Mouse (Mus musculus) monocyte, adult 5-6 weeks (primary cell): ENCODE results near the gene Rrnad1. TPM values are rescaled to one million over a fixed set of nuclear protein-coding genes. Genes with fewer than 3 reads are reported as not detected.
"Not testable (repeated sequence)": the region's sequence is repeated elsewhere in the genome, so short reads cannot be mapped to it uniquely, and the experiment has no call there.

ENCODE experiments used
- ATAC-seq: fragments of 153-309, 156-312 bp; replicated peaks from 2 replicates; pipeline ENCODE4 v1.8.0; 2017; ENCODE audit warnings: mild to moderate bottlenecking; ENCODE audit not compliant: low TSS enrichment, insufficient number of reproducible peaks, severe bottlenecking, poor library complexity, low FRiP score
- total RNA-seq: library from RNA; stranded (forward); fragments of 200-1000, 200-491, 200-594 nt; gene quantifications from 3 replicates; pipeline ENCODE4 v1.2.3, GENCODE M21; 2017

The Rrnad1 gene
- total RNA-seq, 1 experiment from 2014 or later: 12.9 TPM

GRCm38 (mm10) chr3:87927452-87927851, 3.1 kb downstream of the Rrnad1 start:
- ATAC-seq: no peak

GRCm38 (mm10) chr3:87924996-87925395, 5.5 kb downstream of the Rrnad1 start:
- ATAC-seq: no peak

- no peak for ATAC-seq
These were observed 10.1 kb downstream of the Rrnad1 start for GRCm38 (mm10) chr3:87920270-87920943.

GRCm38 (mm10) chr3:87919336-87920108, 11.0 kb downstream of the Rrnad1 start, which contains the start of gene Mrpl24:
Gene Mrpl24, plus strand, starts transcription at chr3:87919506.
- peak; percentile 87 for ATAC-seq

- no peak for ATAC-seq
These were observed 12.0 kb downstream of the Rrnad1 start for GRCm38 (mm10) chr3:87918551-87918950.

- ATAC-seq: no peak
These were observed 13.5 kb downstream of the Rrnad1 start for GRCm38 (mm10) chr3:87916990-87917389.

GRCm38 (mm10) chr3:87913891-87914290, 16.6 kb downstream of the Rrnad1 start:
- no peak for ATAC-seq

GRCm38 (mm10) chr3:87913491-87913890, 17.0 kb downstream of the Rrnad1 start:
- ATAC-seq: no peak

- peak; percentile 66 for ATAC-seq
These were observed 19.9 kb downstream of the Rrnad1 start for GRCm38 (mm10) chr3:87910573-87911141.

GRCm38 (mm10) chr3:87909874-87910273, 20.6 kb downstream of the Rrnad1 start:
- no peak for ATAC-seq

- no peak for ATAC-seq
These were observed 21.1 kb downstream of the Rrnad1 start for GRCm38 (mm10) chr3:87909381-87909780.

- no peak for ATAC-seq
These were observed 22.6 kb downstream of the Rrnad1 start for GRCm38 (mm10) chr3:87907906-87908305.

GRCm38 (mm10) chr3:87906981-87907857, 23.3 kb downstream of the Rrnad1 start:
- ATAC-seq: no peak

- no peak for ATAC-seq
These were observed 23.9 kb downstream of the Rrnad1 start for GRCm38 (mm10) chr3:87906601-87906980.

- peak; percentile 81 for ATAC-seq
These were observed 24.5 kb downstream of the Rrnad1 start, which contains the start of gene Hdgf for GRCm38 (mm10) chr3:87905880-87906485. Gene Hdgf, plus strand, starts transcription at chr3:87906321.

- ATAC-seq: no peak
These were observed 26.7 kb downstream of the Rrnad1 start for GRCm38 (mm10) chr3:87903821-87904220.

- ATAC-seq: not testable (repeated sequence)
These were observed 28.6 kb downstream of the Rrnad1 start for GRCm38 (mm10) chr3:87901959-87902358.

GRCm38 (mm10) chr3:87901036-87901624, 29.4 kb downstream of the Rrnad1 start:
- no peak for ATAC-seq
